Mouse (Mus musculus) lung, embryonic 14.5 days (tissue): Measurements from ENCODE around the gene Rap1gap2. TPM values are rescaled to one million over a fixed set of nuclear protein-coding genes. Genes with fewer than 3 reads are reported as not detected.

Experiments
- ATAC-seq: fragments of 200-750 bp; cut with Nextera tagmentation; 2 replicates; pipeline ENCODE4 v1.8.0; 2017; ENCODE audit warnings: mild to moderate bottlenecking, moderate TSS enrichment, moderate library complexity; ENCODE audit not compliant: insufficient read depth
- DNase-seq: peaks from one replicate; pipeline ENCODE4 v3.0.0-alpha.2; 2015
- H3K27ac ChIP-seq: fragments of 300-500 bp; sonication (generic); 2 replicates; pipeline ENCODE4 v1.5.1; 2014; ENCODE audit warnings: low read depth, mild to moderate bottlenecking, moderate library complexity
- H3K27me3 ChIP-seq: fragments of 300-500 bp; sonication (generic); 2 replicates; pipeline ENCODE4 v1.6.1; 2014; ENCODE audit warnings: low read length, control low read depth; ENCODE audit not compliant: insufficient read depth
- H3K36me3 ChIP-seq: fragments of 300-500 bp; sonication (generic); 2 replicates; pipeline ENCODE4 v1.6.1; 2014; ENCODE audit warnings: control low read depth; ENCODE audit not compliant: insufficient read depth
- H3K4me1 ChIP-seq: fragments of 300-500 bp; sonication (generic); 2 replicates; pipeline ENCODE4 v1.6.1; 2014; ENCODE audit warnings: antibody characterized with exemption, control low read depth; ENCODE audit not compliant: insufficient read depth
- H3K4me2 ChIP-seq: fragments of 300-500 bp; sonication (generic); 2 replicates; pipeline ENCODE4 v1.6.1; 2014; ENCODE audit warnings: mild to moderate bottlenecking
- H3K4me3 ChIP-seq: fragments of 300-500 bp; sonication (generic); 2 replicates; pipeline ENCODE4 v1.5.1; 2014; ENCODE audit warnings: low read depth, low read length
- H3K9ac ChIP-seq: fragments of 300-500 bp; sonication (generic); 2 replicates; pipeline ENCODE4 v1.6.1; 2014
- H3K9me3 ChIP-seq: fragments of 300-500 bp; sonication (generic); 2 replicates; pipeline ENCODE4 v1.6.1; 2016; ENCODE audit warnings: low read depth, low read length, control low read depth
- CTCF ChIP-seq: IDR thresholded peaks from 2 replicates; pipeline ENCODE4 v1.5.1; 2016; ENCODE audit warnings: antibody characterized with exemption, low read depth
- WGBS: fragments of 180-500 bp; shearing (Covaris S2); extraction: QIAGEN DNeasy Blood & Tissue Kit; methylation state at CpG from one replicate; pipeline ENCODE4 v1.1.7; 2014; 5-methylcytosine and 5-hydroxymethylcytosine counted together
- polyA plus RNA-seq: library from polyadenylated mRNA; unstranded; fragments of >200 nt; fragmentation: Nextera tagmentation; extraction: Ambion mirVana; gene quantifications from 2 replicates; pipeline ENCODE4 v1.2.1, GENCODE M21; 2014

Rap1gap2 gene
- polyA plus RNA-seq, 1 experiment from 2014 or later = 2.6 TPM

DNA sequence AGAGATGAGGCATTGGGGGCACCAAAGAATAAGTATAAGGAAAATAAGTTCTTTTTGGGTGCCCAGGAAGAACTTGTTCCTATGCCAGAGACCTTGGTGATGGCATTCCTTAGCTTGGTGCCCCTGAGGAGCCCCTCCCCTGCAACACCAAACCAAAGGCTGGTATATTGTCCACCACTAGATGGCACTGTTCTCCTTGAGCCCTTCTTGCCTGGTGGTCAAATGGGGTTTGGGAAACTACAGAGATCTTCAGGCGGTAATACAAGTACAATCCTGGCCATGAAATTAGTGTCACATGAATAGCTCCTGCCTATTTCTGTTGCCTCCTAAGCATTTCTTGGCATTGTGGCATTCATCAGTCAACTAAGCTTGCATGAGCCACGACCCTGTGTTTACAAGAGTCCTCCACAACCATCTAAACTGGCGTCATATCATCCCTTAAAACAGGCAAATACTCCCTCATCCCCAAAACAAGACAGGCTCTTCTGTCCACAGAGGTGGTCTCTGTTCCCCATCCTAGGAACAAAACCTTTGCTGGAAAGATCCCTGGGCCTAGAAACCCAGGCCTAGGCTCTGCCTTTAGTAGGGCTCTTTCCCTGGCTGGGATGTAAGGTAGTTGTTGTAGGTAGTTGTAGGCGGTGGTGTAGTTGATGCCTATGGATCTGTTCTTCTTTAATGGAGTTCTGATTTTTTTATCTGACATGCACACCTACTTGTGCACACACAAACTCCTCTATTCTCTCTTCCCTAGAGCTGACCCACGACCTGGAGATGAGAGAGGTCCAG, 24.0 kb upstream of the Rap1gap2 start:
- Histone ChIP-seq H3K4me3 (no peak overlapping the region), H3K27ac (no peak overlapping the region), H3K9ac (no peak overlapping the region), H3K36me3 (no peaks in the 10 kb centered on the region), H3K4me1 (peaks cover 9% of the 10 kb centered on the region), H3K4me2 (no peak overlapping the region), H3K9me3 (no peaks in the 10 kb centered on the region), H3K27me3 (no peaks in the 10 kb centered on the region)
- peak; percentile 95 for TF ChIP-seq CTCF
- peak; percentile 94 for DNase-seq
- no peak for ATAC-seq
- WGBS = 61% methylated on average over 5 of the region's 5 CpGs

DNA sequence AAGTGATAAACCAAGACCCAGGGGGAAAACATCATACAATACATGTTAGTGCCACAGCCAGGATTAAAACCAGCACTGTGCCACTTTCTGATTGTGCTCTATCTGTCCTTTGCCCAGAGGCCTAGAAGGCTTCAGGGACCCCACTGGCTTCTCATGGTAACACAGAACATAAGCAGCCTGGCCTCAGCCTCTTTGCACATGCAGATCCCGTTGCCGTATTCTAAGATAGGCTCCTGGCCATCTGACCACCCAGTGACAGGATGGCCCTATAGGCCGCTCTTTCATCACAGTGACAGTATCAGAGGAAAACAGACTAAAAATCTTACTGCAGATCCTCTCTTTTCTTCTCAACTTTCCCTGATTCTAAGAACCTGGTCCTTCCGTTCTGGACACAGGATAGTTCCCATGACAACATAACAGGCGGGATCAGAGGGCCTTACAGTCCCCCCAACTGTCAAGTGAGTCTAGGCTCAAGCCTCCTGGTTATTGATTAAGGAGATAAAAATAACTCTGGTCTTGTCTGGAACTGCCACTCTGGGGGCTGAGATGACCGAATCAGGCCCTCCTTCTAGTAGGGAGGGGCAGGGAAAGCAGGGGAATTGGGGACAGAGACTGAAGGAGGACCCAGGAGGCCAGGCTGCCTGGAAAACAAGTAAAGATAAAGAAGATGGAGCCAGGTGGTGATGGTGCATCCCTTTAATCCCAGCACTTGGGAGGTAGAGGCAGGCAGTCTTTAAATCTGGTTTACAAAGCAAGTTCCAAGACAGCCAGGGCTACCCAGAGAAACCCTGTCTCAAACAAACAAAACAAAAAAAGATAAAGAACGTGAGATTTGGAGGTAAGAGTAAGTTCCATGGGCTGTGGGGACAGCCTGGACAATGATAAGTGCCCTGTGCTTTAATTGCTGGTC, 21.4 kb upstream of the Rap1gap2 start:
- WGBS = 46% methylated on average over 7 of the region's 7 CpGs
- H3K4me1 ChIP-seq = no peaks in the 10 kb centered on the region
- ATAC-seq = no peak

GRCm38 (mm10) chr11:74627481-74627880, 16.8 kb upstream of the Rap1gap2 start:
- Histone ChIP-seq H3K4me1 (peaks cover 4% of the 10 kb centered on the region; the same call in 1 of the 2 replicates), H3K4me3 (no peak overlapping the region), H3K9me3 (no peaks in the 10 kb centered on the region), H3K9ac (no peak overlapping the region), H3K27me3 (no peaks in the 10 kb centered on the region), H3K36me3 (no peaks in the 10 kb centered on the region), H3K27ac (no peak overlapping the region), H3K4me2 (no peak overlapping the region)
- WGBS = 75% methylated on average over 3 of the region's 3 CpGs
- DNase-seq (no peak), ATAC-seq (no peak)
- no peak for TF ChIP-seq CTCF

More for the DNA sequence above, 21.4 kb upstream of the Rap1gap2 start:
- H3K4me2 ChIP-seq = no peak overlapping the region
- no peak overlapping the region for H3K4me3 ChIP-seq
- TF ChIP-seq CTCF = no peak
- no peaks in the 10 kb centered on the region for H3K36me3 ChIP-seq
- no peaks in the 10 kb centered on the region for H3K9me3 ChIP-seq
- H3K27me3 ChIP-seq = no peaks in the 10 kb centered on the region
- DNase-seq = no peak
- H3K27ac ChIP-seq = no peak overlapping the region
- no peak overlapping the region for H3K9ac ChIP-seq

DNA sequence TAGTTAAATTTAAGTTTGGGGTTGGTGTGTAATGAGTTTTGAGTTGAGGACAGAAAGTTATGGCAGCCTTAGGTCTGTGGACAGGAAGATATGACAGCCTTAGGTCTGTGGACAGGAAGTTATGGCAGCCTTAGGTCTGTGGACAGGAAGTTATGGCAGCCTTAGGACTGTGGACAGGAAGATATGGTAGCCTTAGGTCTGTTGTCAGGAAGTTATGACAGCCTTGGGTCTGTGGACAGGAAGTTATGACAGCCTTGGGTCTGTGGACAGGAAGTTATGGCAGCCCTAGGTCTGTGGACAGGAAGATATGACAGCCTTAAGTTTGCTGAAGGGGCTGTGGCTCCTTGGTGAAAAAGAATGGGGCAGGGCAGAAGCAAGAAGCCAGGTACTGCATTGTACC, 14.6 kb upstream of the Rap1gap2 start:
- Histone ChIP-seq H3K27ac (no peak overlapping the region), H3K27me3 (peaks cover 11% of the 10 kb centered on the region), H3K36me3 (no peaks in the 10 kb centered on the region), H3K9ac (no peak overlapping the region), H3K4me2 (no peak overlapping the region), H3K4me3 (no peak overlapping the region), H3K9me3 (no peaks in the 10 kb centered on the region), H3K4me1 (peaks cover 4% of the 10 kb centered on the region; the same call in 1 of the 2 replicates)
- TF ChIP-seq CTCF = no peak
- DNase-seq (no peak), ATAC-seq (no peak)

GRCm38 (mm10) chr11:74623693-74624092, 13.0 kb upstream of the Rap1gap2 start:
- H3K4me3 ChIP-seq = no peak overlapping the region
- ATAC-seq = no peak
- H3K4me2 ChIP-seq = no peak overlapping the region
- WGBS = 62% methylated on average over 6 of the region's 6 CpGs
- no peak overlapping the region for H3K27ac ChIP-seq
- H3K9ac ChIP-seq = no peak overlapping the region
- H3K36me3 ChIP-seq = no peaks in the 10 kb centered on the region
- peak; percentile 42 for DNase-seq
- peaks cover 21% of the 10 kb centered on the region for H3K27me3 ChIP-seq
- TF ChIP-seq CTCF = no peak
- peaks cover 4% of the 10 kb centered on the region; the same call in 1 of the 2 replicates for H3K4me1 ChIP-seq
- no peaks in the 10 kb centered on the region for H3K9me3 ChIP-seq

GRCm38 (mm10) chr11:74621974-74622669, 11.4 kb upstream of the Rap1gap2 start:
- no peaks in the 10 kb centered on the region for H3K36me3 ChIP-seq
- DNase-seq (no peak), ATAC-seq (no peak)
- no peak for TF ChIP-seq CTCF
- H3K4me2 ChIP-seq = peak overlapping the region; percentile 22; the same call in 1 of the 2 replicates
- 65% methylated on average over 8 of the region's 8 CpGs for WGBS
- H3K4me3 ChIP-seq = no peak overlapping the region
- H3K27me3 ChIP-seq = peaks cover 21% of the 10 kb centered on the region
- H3K4me1 ChIP-seq = peaks cover 4% of the 10 kb centered on the region; the same call in 1 of the 2 replicates
- no peak overlapping the region for H3K27ac ChIP-seq
- H3K9me3 ChIP-seq = no peaks in the 10 kb centered on the region
- H3K9ac ChIP-seq = no peak overlapping the region
